Mouse (Mus musculus): ENCODE results near the gene Fermt3.
"Not testable (repeated sequence)": the region's sequence is repeated elsewhere in the genome, so short reads cannot be mapped to it uniquely, and the experiment has no call there.

Fermt3 gene

DNA sequence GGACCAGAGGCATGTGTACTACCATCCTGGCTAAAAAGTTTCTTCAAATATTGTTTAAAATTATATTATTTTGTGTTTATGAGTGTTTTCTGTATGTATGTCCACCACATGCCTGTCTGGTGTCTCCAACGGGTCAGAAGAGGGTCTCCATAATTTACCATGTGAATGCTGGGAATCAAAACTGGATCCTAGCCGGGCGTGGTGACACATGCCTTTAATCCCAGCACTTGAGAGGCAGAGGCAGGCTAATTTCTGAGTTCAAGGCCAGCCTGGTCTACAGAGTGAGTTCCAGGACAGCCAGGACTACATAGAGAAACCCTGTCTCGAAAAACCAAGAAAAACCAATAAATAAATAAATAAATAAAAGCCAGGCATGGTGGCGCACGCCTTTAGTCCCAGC, 28.1 kb downstream of the Fermt3 start:
- DNase-seq (ENCODE audit: low read depth, low spot score) = not testable (repeated sequence)

- DNase-seq (ENCODE audit: low read depth, low spot score) = no peak
These were observed 28.6 kb downstream of the Fermt3 start for GRCm38 (mm10) chr19:6990712-6991111.

DNA sequence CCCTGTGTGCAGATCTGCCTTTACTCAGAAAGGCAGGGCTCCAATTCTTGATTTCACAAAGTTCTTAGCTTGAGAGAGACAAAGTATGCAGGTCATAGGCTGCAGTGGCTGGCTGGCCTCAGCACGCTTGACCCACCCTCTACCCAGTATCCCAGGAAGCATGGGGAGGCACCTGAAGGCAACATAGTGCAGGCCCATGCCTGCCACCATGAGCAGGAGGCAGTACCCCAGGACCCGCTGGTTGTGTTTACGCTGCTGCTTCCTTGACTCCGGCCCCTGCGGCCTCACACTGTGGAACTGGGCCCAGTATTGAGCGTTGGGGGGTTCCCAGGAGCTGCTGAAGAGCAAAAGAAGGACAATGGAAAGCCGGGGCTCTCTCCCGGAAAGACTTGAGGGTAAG, 30.0 kb downstream of the Fermt3 start:
- DNase-seq (ENCODE audit: low read depth, low spot score) = no peak

DNA sequence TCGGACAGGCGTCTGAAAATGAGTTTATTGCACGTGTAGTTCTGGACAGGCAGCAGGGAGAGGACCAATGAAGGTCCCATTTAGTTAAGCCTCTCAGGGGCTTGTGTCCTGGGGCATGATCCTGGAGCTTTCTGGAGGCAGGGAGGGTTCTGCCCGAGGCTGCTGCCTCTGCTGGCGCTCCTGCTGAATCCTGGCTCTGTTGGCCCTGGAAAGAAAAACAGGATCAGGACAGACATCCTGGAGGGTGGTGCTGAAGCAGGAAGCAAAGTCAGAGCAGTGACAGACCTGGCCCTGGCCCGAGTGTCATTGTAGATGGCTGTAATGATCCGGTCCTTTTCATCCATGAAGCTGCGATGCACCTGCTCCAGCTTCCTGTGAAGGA, 31.4 kb downstream of the Fermt3 start:
- no peak for DNase-seq (ENCODE audit: low read depth, low spot score)

DNA sequence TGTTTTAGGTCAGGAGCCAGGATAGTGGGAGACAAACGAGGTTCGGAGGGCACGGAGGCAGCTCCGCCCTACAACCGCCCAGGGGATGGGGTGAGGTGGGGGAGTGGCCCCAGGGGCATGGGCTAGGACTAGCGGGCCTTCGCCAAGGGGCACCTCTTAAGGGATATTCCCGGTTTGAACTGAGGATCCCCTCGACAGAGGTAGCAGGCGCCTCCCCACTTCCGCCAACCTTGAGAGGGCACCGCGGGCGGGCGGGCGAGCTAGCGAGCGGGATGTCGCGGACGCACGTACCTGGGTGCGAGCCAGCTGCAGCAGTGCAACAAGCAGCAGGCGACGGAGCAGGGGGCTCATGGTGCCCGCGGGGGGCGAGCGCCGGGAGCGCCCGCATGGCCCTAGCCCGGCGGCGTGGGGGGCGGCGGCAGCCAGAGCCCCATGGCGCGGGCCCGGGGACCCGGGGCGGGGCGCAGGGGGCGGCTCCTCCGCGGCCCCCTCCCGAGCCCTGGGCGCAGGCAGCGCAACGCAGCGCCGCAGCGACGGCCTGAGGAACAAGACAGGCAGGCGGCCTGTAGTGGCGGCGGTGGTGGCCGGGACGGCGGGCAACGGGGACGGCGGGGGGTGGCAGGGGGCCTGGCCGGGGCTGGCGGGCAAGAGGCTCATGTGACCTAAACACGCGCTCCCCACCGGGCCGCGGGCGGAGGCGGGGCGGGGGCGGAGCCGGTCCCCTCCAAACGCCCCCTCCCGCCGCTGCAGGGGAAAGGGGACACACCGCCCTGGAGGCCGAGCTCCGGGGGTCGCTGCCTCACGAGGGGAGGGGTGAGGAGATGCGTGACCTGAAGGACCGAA, 32.0 kb downstream of the Fermt3 start, which contains the start of gene Vegfb:
Gene Vegfb (minus strand): TSS at position 591 of the 843 bp plus-strand sequence.
- DNase-seq (ENCODE audit: low read depth, low spot score) = peak; percentile 65

- no peak for DNase-seq (ENCODE audit: low read depth, low spot score)
These were observed 33.1 kb downstream of the Fermt3 start for GRCm38 (mm10) chr19:6985951-6986708.

DNA sequence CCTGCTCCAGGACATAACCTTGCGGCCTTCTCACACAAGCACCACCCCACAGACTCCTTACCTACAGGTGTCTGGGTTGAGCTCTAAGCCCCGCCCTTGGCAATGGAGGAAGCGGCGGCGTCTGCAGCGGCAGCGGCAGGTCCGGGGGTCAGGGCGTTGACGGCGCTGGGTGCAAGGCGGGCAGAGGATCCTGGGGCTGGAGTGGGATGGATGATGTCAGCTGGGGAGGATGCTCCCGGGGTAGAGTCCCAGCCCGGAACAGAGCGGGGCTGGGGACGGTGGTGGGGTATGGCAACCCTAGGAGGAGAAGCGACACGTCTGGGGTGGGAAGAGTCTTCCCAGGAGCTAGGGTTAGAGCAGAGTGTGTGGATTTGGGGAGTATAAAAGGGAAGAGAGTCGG, 34.0 kb downstream of the Fermt3 start:
- no peak for DNase-seq (ENCODE audit: low read depth, low spot score)

DNA sequence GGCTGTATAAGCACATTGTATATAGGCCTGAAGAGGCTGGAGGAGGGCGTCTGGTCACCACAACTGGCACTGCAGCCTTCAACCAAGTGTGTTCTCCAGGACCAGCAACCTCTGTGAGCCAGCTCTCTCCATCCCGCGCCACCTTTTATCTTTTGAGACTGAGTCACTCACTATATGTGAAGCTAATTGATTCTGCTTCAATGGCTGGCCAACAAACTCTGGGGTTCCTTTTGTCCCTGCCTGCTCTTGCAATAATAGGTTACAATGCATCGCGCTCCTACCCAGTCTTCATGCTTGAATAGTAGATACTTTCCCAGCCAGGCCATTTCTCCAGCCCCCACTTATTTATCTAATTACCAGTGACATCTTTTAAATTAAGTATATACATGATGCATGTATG, 35.6 kb downstream of the Fermt3 start:
- no peak for DNase-seq (ENCODE audit: low read depth, low spot score)

DNA sequence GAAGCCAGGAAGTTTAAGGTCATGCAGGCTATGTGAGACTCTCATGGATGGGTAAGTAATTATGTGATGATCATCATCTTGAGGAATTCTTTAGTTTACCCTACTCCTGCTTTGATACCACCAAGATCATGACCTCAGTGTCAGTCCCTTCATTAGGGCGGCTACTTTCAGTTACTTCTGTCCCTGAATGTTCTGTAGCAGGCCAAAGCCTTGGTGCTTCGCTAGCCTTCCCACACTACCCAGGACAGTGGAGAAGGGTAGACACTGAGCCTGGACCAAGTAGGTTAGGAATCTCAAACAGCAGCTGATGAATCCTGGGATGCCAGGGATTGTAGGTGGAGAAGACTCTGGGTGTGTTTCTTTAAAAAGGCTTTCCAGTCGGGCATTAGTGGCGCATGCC, 37.8 kb downstream of the Fermt3 start:
- DNase-seq (ENCODE audit: low read depth, low spot score) = no peak

- peak; percentile 99 for DNase-seq (ENCODE audit: low read depth, low spot score)
These were observed 38.7 kb downstream of the Fermt3 start, which contains the start of gene Fkbp2 for GRCm38 (mm10) chr19:6980381-6981093. Fkbp2 (minus strand) TSS chr19:6980501.

DNA sequence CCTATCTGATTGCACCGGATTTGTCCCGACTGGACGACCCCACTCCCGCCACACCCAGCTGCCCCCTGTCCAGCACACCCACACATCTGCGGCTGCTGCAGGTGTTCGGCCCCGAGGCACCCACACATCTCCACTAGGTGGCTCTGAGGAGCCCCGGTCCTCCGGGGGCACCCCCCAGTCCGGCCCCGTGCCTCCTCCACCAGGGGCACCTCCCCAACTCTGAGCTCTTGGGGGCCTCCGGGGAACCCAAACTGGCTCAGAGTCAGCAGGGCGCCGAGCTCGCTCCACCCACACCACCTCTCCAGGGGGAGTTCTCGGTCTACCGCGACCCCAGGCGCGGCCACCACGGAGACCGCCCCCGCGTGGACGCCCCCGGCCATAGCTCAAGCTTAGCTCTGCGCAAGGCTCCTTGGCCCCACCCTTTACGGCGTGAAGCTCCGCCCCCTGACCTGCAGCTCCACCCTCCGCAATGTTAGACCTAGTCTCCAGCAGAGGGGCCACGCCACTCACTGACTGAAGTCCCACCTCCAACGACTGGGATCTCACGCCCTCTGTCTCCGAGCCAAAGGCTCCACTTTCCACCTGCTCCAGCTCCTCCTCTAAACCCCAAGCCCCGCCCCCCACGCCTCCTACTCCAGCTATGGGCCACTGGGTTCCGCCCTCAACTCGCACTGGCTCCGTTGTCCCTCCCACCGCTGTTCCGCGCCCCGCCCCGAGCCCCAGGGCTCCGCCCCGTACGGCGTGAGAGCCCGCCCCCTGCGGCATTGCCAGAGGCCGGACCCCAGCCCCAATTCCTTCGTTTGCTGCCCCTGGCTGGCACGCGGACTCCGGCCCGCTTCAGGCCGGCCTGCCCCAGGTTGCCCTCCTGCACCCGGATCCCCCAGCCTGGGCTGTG, 39.5 kb downstream of the Fermt3 start:
- peak; percentile 99 for DNase-seq (ENCODE audit: low read depth, low spot score)

DNA sequence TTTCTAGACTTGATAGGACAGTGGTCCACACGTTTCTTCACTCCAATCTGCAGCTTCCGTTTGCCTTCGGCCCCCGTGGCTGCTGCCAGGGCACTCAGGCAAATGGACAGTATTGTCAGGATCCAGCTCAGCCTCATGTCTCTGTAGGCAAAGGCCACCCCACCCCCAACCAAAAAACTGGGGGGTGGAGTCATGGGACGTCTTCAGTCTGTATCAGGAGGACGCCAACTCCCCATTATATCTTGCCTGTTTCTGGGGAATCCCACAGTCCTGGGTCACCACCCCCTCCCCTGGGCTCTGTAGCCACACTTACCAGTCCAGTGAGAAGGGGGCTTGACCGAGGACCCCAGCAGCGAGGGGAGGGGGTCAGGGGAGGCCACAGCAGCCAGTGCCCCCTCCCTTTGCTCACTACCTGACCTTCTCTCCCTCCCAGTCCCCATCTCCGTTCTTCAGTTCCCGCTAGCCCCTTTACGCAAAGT, 40.2 kb downstream of the Fermt3 start:
- DNase-seq (ENCODE audit: low read depth, low spot score) = peak; percentile 62

GRCm38 (mm10) chr19:6978639-6978974, 40.7 kb downstream of the Fermt3 start:
- no peak for DNase-seq (ENCODE audit: low read depth, low spot score)

GRCm38 (mm10) chr19:6977759-6978638, 41.3 kb downstream of the Fermt3 start:
- no peak for DNase-seq (ENCODE audit: low read depth, low spot score)

DNA sequence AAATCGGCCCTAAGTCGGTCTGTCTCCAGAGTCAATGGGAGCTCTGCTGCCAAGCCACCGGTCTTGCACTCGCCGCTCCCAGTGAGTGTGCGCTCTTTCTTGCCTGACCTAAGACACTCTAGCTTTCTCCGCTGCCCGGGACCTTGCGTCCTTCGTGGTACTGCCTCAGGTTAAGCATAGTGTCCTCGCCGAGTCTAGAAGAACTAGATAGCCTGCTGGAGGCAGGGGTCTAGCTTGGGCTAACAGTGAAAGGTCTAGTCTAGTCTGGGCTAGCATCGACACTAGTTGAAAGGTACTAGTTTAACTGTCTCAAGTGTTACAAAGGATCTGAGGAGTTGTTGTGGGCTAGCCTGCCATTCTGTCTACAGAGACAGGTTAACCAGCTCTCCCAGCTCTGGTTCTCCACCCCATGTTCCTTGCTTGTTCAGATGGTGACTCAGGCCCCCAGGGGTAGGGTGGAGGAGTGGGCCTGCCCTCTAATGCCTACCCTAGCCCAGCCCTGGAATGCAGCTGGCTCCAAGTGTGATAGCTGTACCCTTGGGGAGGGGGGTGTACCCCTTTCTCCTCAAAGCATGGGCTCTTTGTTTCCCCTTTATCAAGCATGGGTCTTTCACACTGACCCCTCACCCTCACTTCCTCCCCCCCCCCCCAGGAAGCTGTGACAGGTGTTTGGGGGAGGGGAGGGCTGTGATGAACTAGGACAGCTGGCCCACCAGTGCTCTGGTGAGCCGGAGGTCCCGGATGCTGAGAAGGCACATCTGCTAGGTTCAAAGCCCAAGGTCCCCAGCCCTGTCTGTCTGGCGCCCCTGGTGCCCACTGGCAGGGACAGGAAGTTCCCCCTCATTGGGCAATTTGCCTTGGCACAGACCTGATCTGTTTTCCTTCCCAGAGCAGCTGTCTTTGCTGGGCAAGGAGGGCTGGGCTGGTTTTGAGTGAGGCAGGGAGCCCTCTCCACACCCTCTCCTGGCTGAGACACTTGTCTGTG, 43.4 kb downstream of the Fermt3 start, which contains the start of gene Plcb3:
Gene Plcb3 (minus strand): TSS at position 934 of the 985 bp plus-strand sequence.
- DNase-seq (ENCODE audit: low read depth, low spot score) = peak; percentile 70

GRCm38 (mm10) chr19:6974211-6975205, 44.8 kb downstream of the Fermt3 start, which contains the start of gene Ppp1r14b:
Ppp1r14b (plus strand) TSS chr19:6974968.
- DNase-seq (ENCODE audit: low read depth, low spot score) = peak; percentile 86

DNA sequence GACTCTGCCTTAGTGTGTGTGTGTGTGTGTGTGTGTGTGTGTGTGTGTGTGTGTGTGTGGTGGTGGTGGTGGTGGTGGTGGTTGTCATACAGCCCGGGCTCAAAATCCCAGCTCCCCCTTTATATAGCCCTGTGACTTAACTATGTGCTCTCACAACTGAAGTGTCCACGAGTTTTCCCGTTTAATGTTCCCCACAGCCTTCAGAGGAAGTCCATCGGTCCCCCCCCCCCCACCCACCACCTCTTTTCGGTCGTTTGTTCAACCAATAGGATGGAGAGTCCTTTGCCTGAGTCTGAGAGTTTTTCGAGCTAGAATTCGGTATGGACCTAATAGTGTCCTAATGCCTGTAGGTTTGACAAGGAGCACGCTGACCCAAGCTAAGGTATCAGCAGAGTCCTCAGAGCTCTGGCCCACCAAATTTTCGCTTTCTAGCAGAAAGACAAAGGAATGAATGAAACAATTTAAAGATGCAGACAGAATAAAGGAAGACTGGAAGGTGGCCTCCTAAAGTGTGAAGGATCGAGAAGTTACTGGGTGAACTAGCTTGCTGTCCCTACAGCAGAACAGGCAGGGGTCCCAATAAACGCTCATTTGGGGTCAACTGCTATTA, 45.6 kb downstream of the Fermt3 start:
- no peak for DNase-seq (ENCODE audit: low read depth, low spot score)

All from CD4-positive, CD25-positive, alpha-beta regulatory T cell, adult 2 months (primary cell).